Comparison of ENCODE assay signal across 18 mouse cellular contexts in the genomic region with DNA sequence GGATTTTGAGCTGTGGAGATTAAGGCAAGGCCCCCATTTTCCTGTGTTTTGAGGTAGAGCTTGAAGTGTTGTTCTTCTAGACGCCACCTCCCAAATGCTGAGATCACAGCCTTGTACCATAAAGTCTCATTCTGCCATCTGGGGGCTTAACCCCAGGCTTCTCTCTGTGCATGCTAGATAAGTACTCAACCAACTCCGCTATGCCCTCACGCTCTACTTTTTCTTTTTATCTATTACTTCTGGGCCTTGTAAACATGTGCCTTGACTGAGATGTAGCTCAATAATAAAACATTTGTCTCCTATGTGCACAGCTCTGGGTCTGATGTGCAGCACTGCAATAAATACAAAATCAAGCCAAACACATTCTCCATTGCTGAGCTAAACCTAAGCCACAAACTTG. TPM values are rescaled to one million over a fixed set of nuclear protein-coding genes. Genes with fewer than 3 reads are reported as not detected.
"Had no signal": no experiment of that assay in that cellular context is flagged by ENCODE, and none has a peak within 500 bp of the region (broad histone marks: within the 10 kb centered on the region; RNA-seq: fewer than 3 reads in every experiment).

No protein-coding gene starts in this region.

- H3K36me3 ChIP-seq: intestine, embryonic 15.5 days; kidney, embryonic 15.5 days; limb, embryonic 10.5 days had no signal

- H3K4me3 ChIP-seq: intestine, embryonic 15.5 days; kidney, embryonic 15.5 days; layer of hippocampus, adult 2 months; limb, embryonic 10.5 days; megakaryocyte, embryonic 14.5 days; myocyte had no signal

- H3K4me2 ChIP-seq: intestine, embryonic 15.5 days; kidney, embryonic 15.5 days; lung, embryonic 14.5 days had no signal

- H3K9ac ChIP-seq: intestine, embryonic 15.5 days; kidney, embryonic 15.5 days; lung, embryonic 14.5 days had no signal

- ATAC-seq: intestine, embryonic 15.5 days had no signal

- DNase-seq: kidney, adult 2 months; kidney, postnatal 25 days; lung, embryonic 14.5 days; lung, postnatal 10 days; lung, postnatal 4 days; midbrain, embryonic 14.5 days; thymus, postnatal 4 days had no signal

- H3K4me1 ChIP-seq: intestine, embryonic 15.5 days; kidney, embryonic 15.5 days; limb, embryonic 10.5 days; megakaryocyte, embryonic 14.5 days had no signal

- H3K27me3 ChIP-seq: intestine, embryonic 15.5 days; kidney, embryonic 15.5 days had no signal

- H3K9me3 ChIP-seq: intestine, embryonic 15.5 days; kidney, embryonic 15.5 days; limb, embryonic 10.5 days; megakaryocyte, embryonic 14.5 days had no signal

- H3K27ac ChIP-seq: intestine, embryonic 15.5 days; kidney, embryonic 15.5 days; layer of hippocampus, adult 2 months; limb, embryonic 10.5 days; stomach, postnatal 0 days had no signal

RNA-seq across cellular contexts. Expression of gene Elovl3, which starts 12.2 kb away (rescaled TPM):
- total RNA-seq: layer of hippocampus, adult 2 months; layer of hippocampus, postnatal 10 days; left cerebral cortex, adult 18-20 months; left cerebral cortex, postnatal 10 days; neutrophil, adult 5-6 weeks had no signal
- polyA plus RNA-seq: intestine, embryonic 15.5 days; kidney, embryonic 15.5 days; lung, embryonic 14.5 days; stomach, postnatal 0 days had no signal

RNA-seq across cellular contexts. Expression of gene Pitx3, which starts 28.7 kb away (rescaled TPM):
- total RNA-seq: layer of hippocampus, adult 2 months; layer of hippocampus, postnatal 10 days; left cerebral cortex, adult 18-20 months; left cerebral cortex, postnatal 10 days; neutrophil, adult 5-6 weeks had no signal
- polyA plus RNA-seq: intestine, embryonic 15.5 days had no signal
